Mouse (Mus musculus): ENCODE data around the gene Catsperd. TPM values are rescaled to one million over a fixed set of nuclear protein-coding genes. Genes with fewer than 3 reads are reported as not detected.

Gene Catsperd
- polyA plus RNA-seq, 1 experiment from 2014 or later = 0.38 TPM

Other genes with a start within 250 kb of the Catsperd start
- 50.4 and 73.5 TPM in 2 replicates for gene Ptprs, start 151.7 kb upstream of the Catsperd start, polyA plus RNA-seq (2016; fragmentation: Nextera tagmentation; extraction: Ambion mirVana)
- gene Znrf4, start 115.7 kb upstream of the Catsperd start, polyA plus RNA-seq (2016; fragmentation: Nextera tagmentation; extraction: Ambion mirVana) = not detected in 2 replicates
- gene Gm20219, start 73.8 kb upstream of the Catsperd start, polyA plus RNA-seq (2016; fragmentation: Nextera tagmentation; extraction: Ambion mirVana) = 0.33 and 0.50 TPM in 2 replicates
- gene Safb2, start 43.6 kb upstream of the Catsperd start, polyA plus RNA-seq (2016; fragmentation: Nextera tagmentation; extraction: Ambion mirVana) = 61.3 and 81.0 TPM in 2 replicates
- gene Safb, start 43.3 kb upstream of the Catsperd start, polyA plus RNA-seq (2016; fragmentation: Nextera tagmentation; extraction: Ambion mirVana) = 106 and 128 TPM in 2 replicates
- gene 2410015M20Rik, start 18.4 kb upstream of the Catsperd start, polyA plus RNA-seq (2016; fragmentation: Nextera tagmentation; extraction: Ambion mirVana) = 261 and 317 TPM in 2 replicates
- gene Rpl36, start 14.7 kb upstream of the Catsperd start, polyA plus RNA-seq (2016; fragmentation: Nextera tagmentation; extraction: Ambion mirVana) = 1,286 and 1,339 TPM in 2 replicates
- 58.9 and 65.1 TPM in 2 replicates for gene Lonp1, start 1.3 kb upstream of the Catsperd start, polyA plus RNA-seq (2016; fragmentation: Nextera tagmentation; extraction: Ambion mirVana)
- 85.1 and 105 TPM in 2 replicates for gene Ranbp3, start 45.2 kb downstream of the Catsperd start, polyA plus RNA-seq (2016; fragmentation: Nextera tagmentation; extraction: Ambion mirVana)
- 518 and 632 TPM in 2 replicates for gene Ndufa11, start 89.6 kb downstream of the Catsperd start, polyA plus RNA-seq (2016; fragmentation: Nextera tagmentation; extraction: Ambion mirVana)
- 10.2 and 12.7 TPM in 2 replicates for gene Vmac, start 89.9 kb downstream of the Catsperd start, polyA plus RNA-seq (2016; fragmentation: Nextera tagmentation; extraction: Ambion mirVana)
- 3.3 and 7.4 TPM in 2 replicates for gene Nrtn, start 129.4 kb downstream of the Catsperd start, polyA plus RNA-seq (2016; fragmentation: Nextera tagmentation; extraction: Ambion mirVana)
- gene Dus3l, start 136.6 kb downstream of the Catsperd start, polyA plus RNA-seq (2016; fragmentation: Nextera tagmentation; extraction: Ambion mirVana) = 39.6 and 41.4 TPM in 2 replicates
- 1.3 and 2.1 TPM in 2 replicates for gene Prr22, start 142.1 kb downstream of the Catsperd start, polyA plus RNA-seq (2016; fragmentation: Nextera tagmentation; extraction: Ambion mirVana)
- gene Rfx2, start 202.9 kb downstream of the Catsperd start, polyA plus RNA-seq (2016; fragmentation: Nextera tagmentation; extraction: Ambion mirVana) = 4.0 and 4.8 TPM in 2 replicates
- gene Acsbg2, start 246.3 kb downstream of the Catsperd start, polyA plus RNA-seq (2016; fragmentation: Nextera tagmentation; extraction: Ambion mirVana) = not detected in 2 replicates
- gene 1700061G19Rik, start 247.3 kb downstream of the Catsperd start, polyA plus RNA-seq (2016; fragmentation: Nextera tagmentation; extraction: Ambion mirVana) = 0.33 and 0.40 TPM in 2 replicates

Data from heart, embryonic 10.5 days (tissue).